Mouse (Mus musculus) cerebellum, postnatal 36 days (tissue): ENCODE measurements around the gene Lrrfip1.

Experiments
- DNase-seq, 2 experiments: peaks; one replicate each; pipeline ENCODE4 v3.0.0; 2021 to 2022; ENCODE audit warnings: mixed read lengths in 2 of 2

The Lrrfip1 gene

DNA sequence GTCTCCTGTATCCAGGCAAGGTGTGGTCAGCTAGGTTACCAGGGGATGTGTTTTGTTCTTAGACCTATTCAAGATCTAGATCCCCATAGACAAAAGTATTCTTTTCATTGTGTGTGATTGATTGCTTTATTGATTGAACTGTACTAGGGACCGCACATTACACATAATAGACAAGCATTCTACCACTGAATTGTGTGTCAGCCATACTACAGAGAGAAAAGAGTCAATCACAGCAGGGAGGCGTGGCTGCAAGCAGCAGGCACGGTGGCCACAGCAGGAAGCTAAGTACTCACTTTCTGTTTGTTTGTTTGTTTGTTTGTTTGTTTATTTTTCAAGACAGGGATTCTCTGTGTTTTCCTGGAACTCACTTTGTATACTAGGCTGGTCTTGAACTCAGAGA is 25.9 kb downstream of the Lrrfip1 start:
- DNase-seq: no peak

GRCm38 (mm10) chr1:91026945-91027344 is 28.4 kb downstream of the Lrrfip1 start:
- no peak for DNase-seq

DNA sequence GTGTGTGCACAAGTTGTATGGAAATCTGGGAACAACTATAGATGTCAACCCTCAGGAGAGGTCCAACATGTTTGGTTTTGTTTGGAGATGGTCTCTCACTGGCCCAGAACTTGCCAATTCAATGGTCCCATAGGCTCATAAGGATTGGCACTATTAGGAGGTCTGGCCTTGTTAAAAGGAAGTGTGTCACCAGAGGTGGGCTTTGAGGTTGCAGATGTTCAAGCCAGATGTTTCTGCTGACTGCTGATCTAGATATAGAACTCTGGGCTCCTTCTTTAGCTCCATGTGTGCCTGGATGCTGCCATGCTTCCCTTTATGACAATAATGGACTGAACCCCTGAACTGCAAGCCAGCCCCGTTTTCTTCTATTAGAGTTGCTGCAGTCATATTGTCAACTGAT is 31.8 kb downstream of the Lrrfip1 start:
- no peak for DNase-seq

DNA sequence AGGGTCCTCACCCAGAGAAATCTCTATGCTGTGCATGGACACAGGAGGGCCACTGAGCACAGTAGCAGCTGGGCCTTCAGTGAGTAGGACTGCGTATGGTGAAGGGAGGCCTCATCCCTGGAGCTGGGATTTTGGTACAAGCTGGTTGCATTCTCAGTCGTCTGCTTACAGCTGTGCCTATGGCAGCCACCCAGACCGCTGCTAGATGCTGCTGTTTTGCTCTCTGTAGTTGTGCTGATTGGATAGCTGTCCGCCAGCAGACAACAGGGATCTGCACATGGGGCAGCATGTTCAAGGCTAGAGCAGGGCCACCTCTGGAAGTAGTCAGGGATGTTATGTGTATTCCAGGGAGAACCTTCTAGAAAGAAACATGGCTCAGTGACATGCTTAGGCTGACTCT is 33.0 kb downstream of the Lrrfip1 start:
- no peak for DNase-seq

- DNase-seq: no peak
These were observed 33.9 kb downstream of the Lrrfip1 start for GRCm38 (mm10) chr1:91032393-91032971.

DNA sequence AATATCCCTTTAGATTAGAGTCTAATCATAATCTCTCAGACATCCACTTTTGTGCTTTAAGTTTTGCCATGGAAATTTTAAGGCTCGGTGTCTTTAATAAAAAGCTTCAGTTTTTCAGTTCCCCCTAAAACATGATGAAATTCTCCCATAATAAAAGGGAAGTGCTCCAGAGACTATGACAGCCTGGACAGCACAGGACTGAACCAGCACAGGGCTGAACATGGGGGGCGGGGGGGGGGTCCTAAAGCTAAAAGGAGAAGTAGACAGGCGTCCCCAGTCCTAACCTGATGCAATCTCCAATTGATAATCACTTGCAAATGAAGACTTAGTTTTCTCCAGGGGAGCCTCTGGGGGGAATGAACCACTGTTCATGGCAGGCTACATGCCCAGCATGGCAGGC is 36.0 kb downstream of the Lrrfip1 start:
- no peak for DNase-seq

- no peak for DNase-seq
These were observed 36.7 kb downstream of the Lrrfip1 start for GRCm38 (mm10) chr1:91035266-91035665.

- no peak for DNase-seq
These were observed 38.7 kb downstream of the Lrrfip1 start for GRCm38 (mm10) chr1:91037213-91037612.

GRCm38 (mm10) chr1:91038010-91038409 is 39.5 kb downstream of the Lrrfip1 start:
- DNase-seq: no peak

- no peak for DNase-seq
These were observed 40.0 kb downstream of the Lrrfip1 start for GRCm38 (mm10) chr1:91038531-91038930.

DNA sequence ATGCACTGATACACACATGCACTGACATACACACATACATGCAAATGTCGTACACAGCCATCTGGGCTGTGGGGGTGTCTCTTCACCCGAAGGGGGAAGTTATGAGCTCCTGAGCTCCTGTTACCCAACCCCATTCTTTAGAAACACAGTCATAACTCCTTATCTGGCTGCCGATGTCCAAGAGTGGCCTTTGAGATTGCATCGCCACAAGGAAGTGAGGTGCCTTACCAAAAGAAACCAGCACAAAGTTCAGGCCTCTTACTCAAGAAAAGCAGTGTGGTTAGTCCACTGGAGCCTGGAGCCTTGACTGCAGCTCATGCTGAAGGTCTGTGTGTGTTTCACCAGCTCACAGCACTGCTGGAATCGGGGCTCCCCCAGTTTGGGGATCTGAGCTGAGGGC is 43.1 kb downstream of the Lrrfip1 start:
- no peak for DNase-seq

GRCm38 (mm10) chr1:91043191-91043590 is 44.7 kb downstream of the Lrrfip1 start:
- DNase-seq: no peak

DNA sequence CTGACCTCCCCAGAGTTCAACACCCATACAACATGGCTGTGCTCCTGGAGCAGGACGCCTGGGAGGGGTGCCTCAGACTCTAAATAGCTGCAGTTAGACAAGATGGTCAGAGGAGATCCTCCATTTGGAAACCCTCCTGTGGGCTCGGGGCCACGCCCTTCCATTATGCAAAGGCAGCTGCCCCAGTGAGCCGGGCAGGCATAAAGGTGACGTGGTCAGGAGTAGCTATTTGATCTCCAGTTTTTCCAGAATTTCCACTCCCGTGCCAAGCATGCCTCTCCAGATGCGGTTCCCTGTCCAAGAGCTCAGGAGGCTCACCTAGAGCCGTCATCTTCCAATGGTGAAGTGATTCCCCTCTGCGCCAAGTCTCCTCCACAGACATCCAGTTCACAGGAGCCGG is 45.6 kb downstream of the Lrrfip1 start:
- DNase-seq: no peak

DNA sequence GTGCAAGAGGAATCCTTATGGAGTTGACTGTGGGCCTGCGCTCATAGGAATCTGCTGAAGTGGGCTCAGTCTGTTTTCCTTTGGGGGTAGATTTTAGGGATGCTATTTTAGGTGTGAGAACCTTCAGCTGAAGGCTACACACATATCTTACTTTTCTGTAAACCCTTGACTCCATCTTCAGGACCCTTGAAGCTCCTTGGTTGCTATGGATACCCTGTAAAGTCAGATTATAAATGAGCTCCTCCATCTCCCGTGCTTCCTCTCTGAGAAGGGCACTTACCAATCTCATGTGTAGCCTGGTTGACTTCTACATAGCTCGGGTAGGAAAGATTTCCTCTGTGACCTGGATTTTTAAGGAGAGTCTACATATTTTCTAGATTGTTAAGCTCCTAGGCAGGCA is 46.1 kb downstream of the Lrrfip1 start:
- no peak for DNase-seq

- DNase-seq: no peak
These were observed 47.7 kb downstream of the Lrrfip1 start for GRCm38 (mm10) chr1:91046237-91046636.

DNA sequence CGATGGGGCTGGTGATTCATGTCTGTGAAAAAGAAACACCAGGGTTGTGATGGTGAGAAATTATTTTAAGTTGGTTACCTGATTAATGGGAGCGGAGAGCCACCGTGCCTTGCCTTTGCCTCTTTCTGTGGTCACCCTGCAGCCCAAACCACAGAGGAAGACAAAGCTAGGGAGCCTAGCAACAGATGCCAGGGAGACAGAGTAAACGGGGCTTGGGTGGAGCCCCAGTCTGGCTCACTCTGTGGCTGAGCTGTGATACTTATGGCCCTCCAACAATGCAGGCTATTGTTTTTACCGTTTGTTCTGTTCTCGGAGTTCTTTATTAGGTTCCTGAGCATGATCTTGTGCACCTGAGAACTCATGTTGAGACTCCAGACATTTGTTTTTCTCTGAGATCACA is 50.8 kb downstream of the Lrrfip1 start:
- DNase-seq: no peak

DNA sequence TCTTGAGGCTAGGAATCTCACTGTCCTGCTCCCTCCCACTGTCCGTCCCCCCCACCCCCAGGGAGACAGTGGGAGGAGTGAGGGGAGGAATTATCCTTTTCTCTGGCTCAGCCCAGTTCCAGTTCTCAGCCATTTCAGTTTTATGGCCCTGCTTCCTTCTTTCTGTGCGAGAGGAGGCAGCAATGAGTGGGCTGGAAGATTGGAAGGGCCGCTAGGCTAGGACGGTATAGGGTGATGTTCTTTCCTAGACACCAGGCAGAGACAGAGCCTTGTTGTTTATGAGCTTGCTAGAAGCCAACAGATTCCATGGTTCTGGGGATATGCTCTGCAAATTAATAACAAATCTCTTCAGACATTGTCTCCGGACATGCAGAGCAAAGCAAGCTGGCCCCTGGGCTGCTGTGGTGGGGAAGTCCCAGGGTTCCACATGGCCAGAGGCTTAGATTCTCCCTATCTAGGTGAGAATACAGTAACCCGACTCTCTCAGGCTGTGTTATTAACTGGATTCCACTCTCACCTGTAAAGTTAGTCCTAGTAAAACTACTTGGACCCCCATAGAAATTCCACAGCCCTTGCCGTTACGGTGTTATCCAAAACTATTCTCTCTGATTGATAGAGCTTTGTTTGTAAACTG is 53.0 kb downstream of the Lrrfip1 start:
- DNase-seq: no peak

GRCm38 (mm10) chr1:91052747-91053181 is 54.2 kb downstream of the Lrrfip1 start:
- peak in 1 of 2 experiments; percentile 27 for DNase-seq

DNA sequence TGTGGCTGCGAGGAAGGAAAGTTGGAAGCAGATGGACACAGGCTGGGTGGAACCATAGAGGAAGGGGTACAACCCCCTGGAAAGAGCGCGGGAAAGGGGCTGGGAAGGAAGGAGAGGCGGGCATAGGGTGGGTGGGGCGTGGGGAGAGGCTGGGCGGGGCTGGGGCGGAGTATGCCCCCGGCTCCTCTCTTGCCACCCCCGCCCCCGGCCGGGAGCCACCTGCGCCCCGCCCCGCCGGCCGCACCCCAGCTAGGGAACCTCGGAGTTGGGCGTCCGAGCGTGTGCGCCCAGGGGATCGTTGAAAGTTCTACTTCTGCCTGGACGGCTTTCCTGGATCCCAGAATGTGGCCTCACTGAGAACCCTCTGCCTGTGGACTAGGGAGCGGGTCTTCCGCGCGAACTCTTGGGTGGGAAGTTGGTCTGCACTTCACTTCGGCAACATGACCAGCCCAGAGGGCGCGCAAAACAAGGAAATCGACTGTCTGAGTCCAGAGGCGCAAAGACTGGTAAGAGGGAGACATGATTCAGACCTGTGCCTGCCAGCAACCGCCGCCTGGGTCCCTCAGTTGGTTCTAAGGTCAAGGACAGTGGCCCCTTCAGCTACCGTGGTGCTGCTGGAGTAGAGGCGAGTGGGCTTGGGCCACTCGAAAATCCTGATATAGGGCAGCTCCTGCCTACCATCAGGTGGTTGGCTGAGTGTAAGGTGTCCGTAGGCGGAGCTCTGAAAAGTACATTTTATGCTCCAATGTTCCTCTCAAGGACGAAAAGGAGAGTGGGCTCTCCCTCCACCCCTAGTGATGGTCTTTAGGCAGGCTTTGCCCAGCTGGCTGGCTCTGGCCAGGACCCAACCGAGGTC is 54.9 kb downstream of the Lrrfip1 start:
- DNase-seq: no peak

GRCm38 (mm10) chr1:91054074-91054471 is 55.5 kb downstream of the Lrrfip1 start:
- DNase-seq: no peak

GRCm38 (mm10) chr1:91054815-91055214 is 56.3 kb downstream of the Lrrfip1 start:
- DNase-seq: no peak

GRCm38 (mm10) chr1:91055744-91056143 is 57.2 kb downstream of the Lrrfip1 start:
- DNase-seq: no peak

GRCm38 (mm10) chr1:91056416-91056815 is 57.9 kb downstream of the Lrrfip1 start:
- DNase-seq: no peak
